Mouse (Mus musculus) lung, embryonic 16.5 days (tissue): ENCODE data around the gene Nfib. TPM values are rescaled to one million over a fixed set of nuclear protein-coding genes. Genes with fewer than 3 reads are reported as not detected.

Experiments used
- ATAC-seq: fragments of 200-750 bp; cut with Nextera tagmentation; 2 replicates; pipeline ENCODE4 v1.8.0; 2017; ENCODE audit warnings: low read depth, mild to moderate bottlenecking, moderate library complexity
- H3K27ac ChIP-seq: fragments of 300-500 bp; sonication (generic); 2 replicates; pipeline ENCODE4 v1.5.1; 2014; ENCODE audit warnings: mild to moderate bottlenecking, control low read depth, low read length
- H3K27me3 ChIP-seq: fragments of 300-500 bp; sonication (generic); 2 replicates; pipeline ENCODE4 v1.6.1; 2014; ENCODE audit warnings: low read depth, low read length, mixed read lengths; ENCODE audit not compliant: control insufficient read depth, insufficient read depth
- H3K36me3 ChIP-seq: fragments of 300-500 bp; sonication (generic); 2 replicates; pipeline ENCODE4 v1.6.1; 2014; ENCODE audit warnings: low read length; ENCODE audit not compliant: control insufficient read depth, insufficient read depth
- H3K4me1 ChIP-seq: fragments of 300-500 bp; sonication (generic); replicated peaks from 2 replicates; pipeline ENCODE4 v1.6.1; 2014; ENCODE audit warnings: low read length, mixed read lengths; ENCODE audit not compliant: control insufficient read depth, insufficient read depth
- H3K4me2 ChIP-seq: fragments of 300-500 bp; sonication (generic); 2 replicates; pipeline ENCODE4 v1.6.1; 2014; ENCODE audit warnings: low read depth, low read length, control low read depth
- H3K4me3 ChIP-seq: fragments of 300-500 bp; sonication (generic); 2 replicates; pipeline ENCODE4 v1.5.1; 2014; ENCODE audit warnings: mild to moderate bottlenecking, low read length, control low read depth
- H3K9ac ChIP-seq: fragments of 300-500 bp; sonication (generic); 2 replicates; pipeline ENCODE4 v1.6.1; 2014; ENCODE audit warnings: low read length, control low read depth
- H3K9me3 ChIP-seq: fragments of 300-500 bp; sonication (generic); 2 replicates; pipeline ENCODE4 v1.6.1; 2016; ENCODE audit warnings: low read length; ENCODE audit not compliant: control insufficient read depth
- WGBS: fragments of 180-500 bp; shearing (Covaris S2); extraction: QIAGEN DNeasy Blood & Tissue Kit; methylation state at CpG from one replicate; pipeline ENCODE4 v1.1.7; 2014; 5-methylcytosine and 5-hydroxymethylcytosine counted together
- polyA plus RNA-seq: library from polyadenylated mRNA; unstranded; fragments of >200 nt; fragmentation: Nextera tagmentation; extraction: Ambion mirVana; gene quantifications from 2 replicates; pipeline ENCODE4 v1.2.1, GENCODE M21; 2015

The Nfib gene
- polyA plus RNA-seq, 1 experiment from 2014 or later: 104 TPM

DNA sequence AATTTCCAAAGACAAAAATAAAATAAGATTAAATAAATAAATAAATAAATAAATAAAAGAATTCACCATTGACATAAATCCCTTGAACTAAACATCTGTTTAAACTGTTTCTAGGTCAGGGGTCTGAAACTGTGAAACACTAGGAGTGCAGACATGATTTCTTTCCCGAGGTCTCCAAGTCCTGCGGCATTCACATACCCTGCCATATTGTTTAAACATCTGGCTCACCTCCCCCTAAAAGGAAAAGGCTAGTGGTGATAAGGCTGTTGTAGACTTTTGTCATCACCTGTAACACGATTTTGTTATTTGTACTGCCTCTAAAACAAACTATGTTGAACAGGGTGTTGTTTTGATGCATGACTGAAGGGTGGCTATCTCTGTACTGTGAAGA, 249.2 kb downstream of the Nfib start:
- no peak for ATAC-seq
- Histone ChIP-seq H3K4me2 (no peak overlapping the region), H3K27ac (no peak overlapping the region), H3K27me3 (no peaks in the 10 kb centered on the region), H3K9me3 (no peaks in the 10 kb centered on the region), H3K4me1 (peaks cover 47% of the 10 kb centered on the region), H3K36me3 (no peaks in the 10 kb centered on the region), H3K9ac (no peak overlapping the region), H3K4me3 (no peak overlapping the region)
- 20% methylated on average over 3 of the region's 3 CpGs for WGBS

DNA sequence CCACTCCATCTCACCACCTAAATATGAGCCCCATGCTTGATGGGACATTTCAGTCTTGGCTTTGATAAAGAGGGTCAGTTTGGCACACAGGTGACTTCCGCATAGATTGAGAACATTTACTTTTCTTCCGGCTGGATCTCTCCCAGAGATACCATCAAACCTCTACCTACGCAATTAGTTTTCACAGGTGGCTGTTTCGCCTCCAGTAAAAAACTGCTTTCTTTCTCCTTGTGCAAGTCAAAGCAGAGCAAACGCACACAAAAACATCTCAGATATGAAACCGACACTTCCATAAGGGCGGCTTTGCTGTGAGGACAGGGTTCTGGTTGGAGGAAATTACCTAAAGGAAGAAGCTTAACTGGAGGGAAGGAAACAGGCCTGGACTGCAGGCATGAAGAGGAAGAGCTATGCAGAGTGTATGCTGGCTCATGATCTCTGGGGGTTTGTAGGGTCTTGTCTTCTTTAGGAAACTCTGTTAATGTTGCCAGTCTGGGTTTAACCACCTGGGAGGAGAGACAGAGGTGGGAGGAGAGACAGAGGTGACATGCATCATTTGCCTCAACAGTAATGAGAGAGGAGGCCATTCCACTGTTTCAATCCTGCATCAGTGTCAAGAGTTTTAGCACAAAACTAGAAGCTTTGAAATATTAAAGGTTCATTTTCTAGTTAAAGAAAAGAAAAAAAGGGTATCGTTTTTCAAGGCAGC, 249.8 kb downstream of the Nfib start:
- Histone ChIP-seq H3K27me3 (no peaks in the 10 kb centered on the region), H3K4me3 (no peak overlapping the region), H3K36me3 (no peaks in the 10 kb centered on the region), H3K4me1 (peaks cover 44% of the 10 kb centered on the region), H3K9me3 (no peaks in the 10 kb centered on the region), H3K27ac (no peak overlapping the region), H3K9ac (no peak overlapping the region), H3K4me2 (no peak overlapping the region)
- WGBS: 75% methylated on average over 8 of the region's 8 CpGs
- no peak for ATAC-seq

DNA sequence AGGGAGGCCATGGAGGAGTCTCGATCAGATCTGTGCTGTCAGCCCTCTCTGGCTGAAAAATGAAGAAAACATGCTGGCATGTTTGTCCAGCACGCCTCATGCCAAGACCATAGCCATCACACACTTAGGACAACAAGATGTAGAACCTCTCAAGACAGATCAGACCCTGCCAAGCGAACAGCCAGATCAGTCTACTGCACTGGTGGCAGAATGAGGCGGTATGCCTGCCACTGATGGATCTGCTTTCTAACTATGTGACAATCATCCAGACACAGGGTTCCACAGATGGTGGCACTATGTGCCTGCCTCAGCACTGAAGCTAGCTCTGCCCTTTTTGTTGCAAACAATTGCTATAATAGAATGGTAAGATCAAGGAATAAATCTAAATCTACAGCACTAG, 250.6 kb downstream of the Nfib start:
- peaks cover 45% of the 10 kb centered on the region for H3K4me1 ChIP-seq
- WGBS: 56% methylated on average over 4 of the region's 4 CpGs
- peak; percentile 37; the same call in 1 of the 2 replicates for ATAC-seq

DNA sequence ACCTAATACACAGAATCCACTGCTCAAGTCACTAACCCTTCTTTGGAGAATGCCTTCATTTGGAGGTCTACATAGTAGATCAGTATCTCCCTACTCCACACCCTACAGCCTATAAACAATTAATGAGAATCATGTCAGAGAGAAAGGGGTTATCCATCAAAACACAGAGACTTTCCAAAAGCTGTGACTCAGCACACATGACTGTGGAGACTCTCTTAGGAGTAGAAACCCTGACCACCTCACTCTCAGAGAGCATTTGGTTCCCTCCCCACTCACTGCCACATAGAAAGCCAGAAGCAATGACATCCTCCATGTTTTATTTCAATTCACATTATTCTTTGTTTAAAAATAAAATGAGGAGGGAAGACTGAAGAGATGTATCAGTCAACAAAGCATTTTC, 252.2 kb downstream of the Nfib start:
- Histone ChIP-seq H3K36me3 (peaks cover 4% of the 10 kb centered on the region), H3K4me3 (no peak overlapping the region), H3K4me1 (peaks cover 44% of the 10 kb centered on the region), H3K4me2 (no peak overlapping the region), H3K9ac (no peak overlapping the region), H3K9me3 (no peaks in the 10 kb centered on the region), H3K27ac (no peak overlapping the region), H3K27me3 (no peaks in the 10 kb centered on the region)
- no peak for ATAC-seq

More for the DNA sequence above, 250.6 kb downstream of the Nfib start:
- Histone ChIP-seq H3K4me3 (no peak overlapping the region), H3K27ac (no peak overlapping the region), H3K9ac (no peak overlapping the region), H3K9me3 (no peaks in the 10 kb centered on the region), H3K36me3 (no peaks in the 10 kb centered on the region), H3K4me2 (no peak overlapping the region), H3K27me3 (no peaks in the 10 kb centered on the region)

DNA sequence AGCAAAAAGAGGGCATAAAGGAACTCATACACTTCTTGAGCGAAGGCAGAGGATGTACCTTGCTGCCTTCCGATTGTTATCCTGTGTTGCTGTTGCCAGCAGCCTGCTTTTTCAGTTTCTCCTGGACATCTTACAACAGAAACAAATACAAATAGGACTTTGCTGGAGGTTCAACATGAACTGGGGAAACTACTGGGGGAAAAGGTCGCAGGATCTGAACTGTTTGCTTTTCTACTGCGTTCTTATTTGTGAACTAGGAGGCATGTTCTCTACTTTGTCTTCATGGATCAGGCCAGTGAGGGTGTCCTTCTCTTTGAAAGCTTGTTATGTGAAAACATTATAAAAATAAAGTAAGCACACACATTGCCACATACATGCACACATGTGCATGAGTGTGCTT, 252.6 kb downstream of the Nfib start:
- no peaks in the 10 kb centered on the region for H3K9me3 ChIP-seq
- H3K27me3 ChIP-seq: no peaks in the 10 kb centered on the region
- H3K4me3 ChIP-seq: no peak overlapping the region
- no peak overlapping the region for H3K27ac ChIP-seq
- H3K9ac ChIP-seq: no peak overlapping the region
- ATAC-seq: no peak
- 68% methylated on average over 4 of the region's 4 CpGs for WGBS
- peaks cover 44% of the 10 kb centered on the region for H3K4me1 ChIP-seq
- H3K4me2 ChIP-seq: no peak overlapping the region
- peaks cover 4% of the 10 kb centered on the region for H3K36me3 ChIP-seq

DNA sequence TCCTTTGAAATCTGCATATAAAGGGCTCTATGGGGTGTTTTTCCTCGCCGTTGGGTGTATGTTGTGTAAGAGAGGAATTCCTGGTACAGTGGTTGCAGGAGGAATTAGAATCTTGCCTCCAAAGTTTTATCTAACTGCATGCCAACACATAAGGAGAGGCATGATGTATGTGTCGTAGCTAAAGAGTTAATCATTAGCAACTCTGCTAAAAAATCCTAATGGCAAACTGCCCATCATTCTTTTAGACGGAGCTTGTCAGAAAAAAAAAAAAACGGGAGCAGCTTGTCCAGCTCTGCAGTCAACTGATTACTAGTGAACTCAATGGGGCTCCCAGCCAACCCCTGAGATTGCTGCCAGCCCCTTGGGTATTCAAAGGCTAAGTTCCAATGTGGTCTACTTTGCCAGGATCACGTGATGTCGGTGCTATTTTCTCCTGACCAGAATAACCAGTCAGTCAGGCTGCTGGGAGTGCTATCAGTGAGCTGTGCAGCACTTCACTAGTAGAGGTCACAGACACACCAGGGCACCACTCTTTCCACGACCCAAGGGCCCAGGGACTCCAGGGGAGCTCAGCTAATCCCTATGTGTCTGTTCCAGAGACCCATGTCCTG, 258.4 kb downstream of the Nfib start:
- peak; percentile 93 for ATAC-seq
- H3K9me3 ChIP-seq: no peaks in the 10 kb centered on the region
- peak overlapping the region; percentile 24 for H3K9ac ChIP-seq
- H3K4me3 ChIP-seq: no peak overlapping the region
- H3K36me3 ChIP-seq: peaks cover 6% of the 10 kb centered on the region
- peak overlapping the region; percentile 97 for H3K27ac ChIP-seq
- H3K4me2 ChIP-seq: peak overlapping the region; percentile 45
- WGBS: 9% methylated on average over 8 of the region's 8 CpGs
- H3K27me3 ChIP-seq: no peaks in the 10 kb centered on the region
- H3K4me1 ChIP-seq: peaks cover 70% of the 10 kb centered on the region

DNA sequence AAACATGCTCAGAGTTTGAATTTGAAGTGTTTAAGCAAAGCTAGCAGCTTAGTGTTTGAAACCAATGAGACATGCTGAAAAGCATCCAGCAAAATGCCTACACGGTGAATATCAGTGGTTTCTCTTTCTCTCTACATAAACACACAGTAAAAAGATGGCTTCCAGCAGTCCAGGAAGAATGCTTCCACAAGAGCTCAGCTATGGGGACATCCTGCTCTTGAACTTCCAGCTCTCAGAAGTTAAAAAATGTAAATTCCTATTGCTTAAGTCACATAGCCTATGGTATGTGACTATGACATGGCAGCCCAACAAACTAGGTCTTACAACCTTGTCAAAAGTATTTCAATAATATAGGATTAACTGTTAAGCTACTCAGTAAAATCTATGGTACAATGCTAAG, 261.5 kb downstream of the Nfib start:
- Histone ChIP-seq H3K9me3 (no peaks in the 10 kb centered on the region), H3K4me1 (peaks cover 81% of the 10 kb centered on the region), H3K4me3 (no peak overlapping the region), H3K27ac (peak overlapping the region; percentile 19), H3K4me2 (no peak overlapping the region), H3K36me3 (peaks cover 2% of the 10 kb centered on the region; the same call in 1 of the 2 replicates), H3K27me3 (no peaks in the 10 kb centered on the region), H3K9ac (no peak overlapping the region)
- no peak for ATAC-seq
- 19% methylated on average over 1 of the region's 1 CpGs for WGBS

DNA sequence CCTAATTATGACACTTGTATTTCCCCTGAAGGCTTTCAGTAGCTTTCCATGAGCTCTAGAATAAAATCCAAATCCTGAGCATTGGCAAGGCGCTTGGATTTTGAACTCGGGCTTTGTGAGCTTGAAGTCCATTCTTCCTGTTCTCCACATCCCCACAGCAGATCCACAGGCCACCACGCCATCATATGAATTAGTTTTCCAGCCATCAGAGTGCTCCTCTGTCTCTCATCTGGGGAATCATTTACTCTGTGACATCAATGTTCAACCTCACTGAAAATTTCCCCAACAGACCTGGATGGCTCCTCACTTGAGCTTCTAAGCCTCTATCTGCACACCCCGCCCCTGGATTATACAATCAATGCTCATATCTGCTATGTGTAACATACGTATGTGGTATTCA, 262.1 kb downstream of the Nfib start:
- no peak for ATAC-seq
- WGBS: 78% methylated on average over 5 of the region's 5 CpGs
- H3K4me2 ChIP-seq: no peak overlapping the region
- no peak overlapping the region for H3K9ac ChIP-seq
- peaks cover 83% of the 10 kb centered on the region for H3K4me1 ChIP-seq
- peak overlapping the region; percentile 19 for H3K27ac ChIP-seq
- H3K36me3 ChIP-seq: 0 out of 2 replicates have a peak, but pooled peaks cover 2% of the 10 kb centered on the region
- no peak overlapping the region for H3K4me3 ChIP-seq
- H3K9me3 ChIP-seq: no peaks in the 10 kb centered on the region
- no peaks in the 10 kb centered on the region for H3K27me3 ChIP-seq

DNA sequence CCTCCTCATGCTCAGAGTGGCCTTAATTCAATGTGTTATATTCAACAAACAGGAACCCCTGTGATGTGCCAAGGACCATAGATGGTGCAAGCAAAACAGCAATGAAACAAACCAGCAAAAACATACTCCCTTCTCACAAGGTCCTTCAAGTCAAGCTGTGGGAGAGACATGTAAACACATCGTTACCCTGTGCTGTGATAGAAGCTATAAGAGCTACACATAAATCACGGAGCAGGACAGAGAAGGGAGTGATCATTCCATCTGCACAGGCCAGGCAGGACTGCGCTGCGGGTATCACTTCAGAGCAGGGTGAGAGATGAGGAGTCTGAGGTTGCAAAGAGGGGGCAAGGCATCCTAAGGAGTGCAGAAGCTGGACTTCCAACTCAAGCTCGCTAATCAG, 262.5 kb downstream of the Nfib start:
- no peak overlapping the region for H3K9ac ChIP-seq
- no peaks in the 10 kb centered on the region for H3K9me3 ChIP-seq
- H3K27ac ChIP-seq: peak overlapping the region; percentile 19; the same call in 1 of the 2 replicates
- H3K36me3 ChIP-seq: 0 out of 2 replicates have a peak, but pooled peaks cover 2% of the 10 kb centered on the region
- ATAC-seq: no peak
- H3K4me2 ChIP-seq: no peak overlapping the region
- H3K4me3 ChIP-seq: no peak overlapping the region
- WGBS: 42% methylated on average over 5 of the region's 5 CpGs
- peaks cover 84% of the 10 kb centered on the region for H3K4me1 ChIP-seq
- H3K27me3 ChIP-seq: no peaks in the 10 kb centered on the region
